8 mouse cellular contexts compared by ENCODE assay signal in genomic region chrX:20657593-20657992, GRCm38 (mm10). TPM values are rescaled to one million over a fixed set of nuclear protein-coding genes. Genes with fewer than 3 reads are reported as not detected.
A peak's percentile ranks its signal among the peaks of the same experiment; 100 is the strongest.
DNase-seq lines count a peak whose midpoint lies in the region; ATAC-seq and TF ChIP-seq lines count a peak whose summit lies in the region.

No protein-coding gene starts in this region.

- H3K4me3 ChIP-seq in megakaryocyte, embryonic 14.5 days (replicated peaks): peak overlapping the region; percentile 93
- peak overlapping the region; percentile 50 for H3K4me3 ChIP-seq in limb, embryonic 15.5 days
- peak overlapping the region; percentile 46 for H3K4me3 ChIP-seq in stomach, postnatal 0 days (ENCODE audit: low read depth, low read length)

- ATAC-seq in megakaryocyte, adult 5-6 weeks (ENCODE audit: poor library complexity, severe bottlenecking): no peak
- ATAC-seq in limb, embryonic 15.5 days (ENCODE audit: insufficient number of reproducible peaks, low FRiP score, low TSS enrichment, low read depth): no peak
- no peak for ATAC-seq in stomach, postnatal 0 days (ENCODE audit: low FRiP score, low TSS enrichment)

- no peaks in the 10 kb centered on the region for H3K36me3 ChIP-seq in megakaryocyte, embryonic 14.5 days (replicated peaks; ENCODE audit: low read length)
- no peaks in the 10 kb centered on the region for H3K36me3 ChIP-seq in limb, embryonic 15.5 days
- H3K36me3 ChIP-seq in stomach, postnatal 0 days (ENCODE audit: control insufficient read depth, insufficient read depth, low read length): no peaks in the 10 kb centered on the region

- peak; percentile 18 for DNase-seq in cerebellum, adult 9-10 months
- no peak for DNase-seq in cerebellum, postnatal 10 days
- no peak for DNase-seq in stomach, postnatal 0 days (ENCODE audit: low spot score)
- no peak for DNase-seq in spleen, postnatal 14 days (ENCODE audit: low spot score in 2 of 2)
- DNase-seq in testis, postnatal 10 days (ENCODE audit: low spot score): no peak

- H3K9ac ChIP-seq in limb, embryonic 15.5 days: no peak overlapping the region
- no peak overlapping the region for H3K9ac ChIP-seq in stomach, postnatal 0 days (ENCODE audit: low read length)

- peaks cover 17% of the 10 kb centered on the region for H3K4me1 ChIP-seq in megakaryocyte, embryonic 14.5 days
- H3K4me1 ChIP-seq in limb, embryonic 15.5 days: no peaks in the 10 kb centered on the region
- H3K4me1 ChIP-seq in stomach, postnatal 0 days (replicated peaks; ENCODE audit: control insufficient read depth, insufficient read depth): no peaks in the 10 kb centered on the region

- peak overlapping the region; percentile 66 for H3K4me2 ChIP-seq in limb, embryonic 15.5 days
- peak overlapping the region; percentile 70 for H3K4me2 ChIP-seq in stomach, postnatal 0 days (replicated peaks; ENCODE audit: low read depth)

- no peak for TF ChIP-seq CTCF in stomach, postnatal 0 days (IDR thresholded peaks at IDR 0.05; ENCODE audit: low read depth)

- no peaks in the 10 kb centered on the region for H3K9me3 ChIP-seq in megakaryocyte, embryonic 14.5 days
- H3K9me3 ChIP-seq in limb, embryonic 15.5 days: no peaks in the 10 kb centered on the region
- H3K9me3 ChIP-seq in stomach, postnatal 0 days (ENCODE audit: control insufficient read depth, low read length): no peaks in the 10 kb centered on the region

- H3K27ac ChIP-seq in limb, embryonic 15.5 days: no peak overlapping the region
- no peak overlapping the region for H3K27ac ChIP-seq in stomach, postnatal 0 days (replicated peaks)

- WGBS in limb, embryonic 15.5 days: 30% methylated on average over 5 of the region's 5 CpGs
- 27% methylated on average over 5 of the region's 5 CpGs for WGBS in stomach, postnatal 0 days

- H3K27me3 ChIP-seq in megakaryocyte, embryonic 14.5 days (replicated peaks): no peaks in the 10 kb centered on the region
- H3K27me3 ChIP-seq in limb, embryonic 15.5 days: no peaks in the 10 kb centered on the region
- no peaks in the 10 kb centered on the region for H3K27me3 ChIP-seq in stomach, postnatal 0 days (ENCODE audit: control insufficient read depth, insufficient read depth, low read length)

- no peak for TF ChIP-seq EP300 in stomach, postnatal 0 days (optimal IDR thresholded peaks at IDR 0.05)

RNA-seq across cellular contexts. Expression of gene Uba1, which starts 0.5 kb away (rescaled TPM):
- polyA plus RNA-seq in megakaryocyte, embryonic 14.5 days (2012; ENCODE audit: insufficient read depth, low replicate concordance): 135 and 202 TPM in 2 replicates
- total RNA-seq in megakaryocyte, adult 5-6 weeks (2015): 116 and 133 TPM in 2 replicates
- total RNA-seq in megakaryocyte, adult 5-6 weeks (2017): 142 and 148 TPM in 2 replicates
- polyA plus RNA-seq in limb, embryonic 15.5 days (2015; fragmentation: Nextera tagmentation; extraction: Ambion mirVana): 190 and 191 TPM in 2 replicates
- 89.4 and 93.1 TPM in 2 replicates for polyA plus RNA-seq in stomach, postnatal 0 days (2015; fragmentation: Nextera tagmentation; extraction: Ambion mirVana)

RNA-seq across cellular contexts. Expression of gene Cdk16, which starts 30.2 kb away (rescaled TPM):
- 64.1 and 119 TPM in 2 replicates for polyA plus RNA-seq in megakaryocyte, embryonic 14.5 days (2012; ENCODE audit: insufficient read depth, low replicate concordance)
- 41.2 and 53.5 TPM in 2 replicates for total RNA-seq in megakaryocyte, adult 5-6 weeks (2015)
- total RNA-seq in megakaryocyte, adult 5-6 weeks (2017): 21.7 and 22.9 TPM in 2 replicates
- polyA plus RNA-seq in limb, embryonic 15.5 days (2015; fragmentation: Nextera tagmentation; extraction: Ambion mirVana): 115 and 119 TPM in 2 replicates
- 47.3 and 53.5 TPM in 2 replicates for polyA plus RNA-seq in stomach, postnatal 0 days (2015; fragmentation: Nextera tagmentation; extraction: Ambion mirVana)

RNA-seq across cellular contexts. Expression of gene Ndufb11, which starts 40.2 kb away (rescaled TPM):
- 96.9 and 607 TPM in 2 replicates for polyA plus RNA-seq in megakaryocyte, embryonic 14.5 days (2012; ENCODE audit: insufficient read depth, low replicate concordance)
- 169 and 180 TPM in 2 replicates for total RNA-seq in megakaryocyte, adult 5-6 weeks (2015)
- total RNA-seq in megakaryocyte, adult 5-6 weeks (2017): 84.7 and 91.6 TPM in 2 replicates
- 209 and 225 TPM in 2 replicates for polyA plus RNA-seq in limb, embryonic 15.5 days (2015; fragmentation: Nextera tagmentation; extraction: Ambion mirVana)
- polyA plus RNA-seq in stomach, postnatal 0 days (2015; fragmentation: Nextera tagmentation; extraction: Ambion mirVana): 316 and 334 TPM in 2 replicates

RNA-seq across cellular contexts. Expression of gene Rbm10, which starts 40.3 kb away (rescaled TPM):
- 27.9 and 40.8 TPM in 2 replicates for polyA plus RNA-seq in megakaryocyte, embryonic 14.5 days (2012; ENCODE audit: insufficient read depth, low replicate concordance)
- total RNA-seq in megakaryocyte, adult 5-6 weeks (2015): 17.3 and 19.2 TPM in 2 replicates
- 44.0 and 47.9 TPM in 2 replicates for total RNA-seq in megakaryocyte, adult 5-6 weeks (2017)
- 55.6 and 58.7 TPM in 2 replicates for polyA plus RNA-seq in limb, embryonic 15.5 days (2015; fragmentation: Nextera tagmentation; extraction: Ambion mirVana)
- 17.5 and 17.9 TPM in 2 replicates for polyA plus RNA-seq in stomach, postnatal 0 days (2015; fragmentation: Nextera tagmentation; extraction: Ambion mirVana)

RNA-seq across cellular contexts. Expression of gene Usp11, which starts 46.1 kb away (rescaled TPM):
- polyA plus RNA-seq in megakaryocyte, embryonic 14.5 days (2012; ENCODE audit: insufficient read depth, low replicate concordance): 0.54 and 2.2 TPM in 2 replicates
- 5.5 and 5.8 TPM in 2 replicates for total RNA-seq in megakaryocyte, adult 5-6 weeks (2015)
- 5.1 and 5.2 TPM in 2 replicates for total RNA-seq in megakaryocyte, adult 5-6 weeks (2017)
- 45.3 and 45.6 TPM in 2 replicates for polyA plus RNA-seq in limb, embryonic 15.5 days (2015; fragmentation: Nextera tagmentation; extraction: Ambion mirVana)
- polyA plus RNA-seq in stomach, postnatal 0 days (2015; fragmentation: Nextera tagmentation; extraction: Ambion mirVana): 3.8 and 4.2 TPM in 2 replicates
